Mouse (Mus musculus): ENCODE data around the gene Gpx7. TPM values are rescaled to one million over a fixed set of nuclear protein-coding genes. Genes with fewer than 3 reads are reported as not detected.

Gpx7 gene
- polyA plus RNA-seq, 1 experiment from 2014 or later, result 26.9 TPM

DNA sequence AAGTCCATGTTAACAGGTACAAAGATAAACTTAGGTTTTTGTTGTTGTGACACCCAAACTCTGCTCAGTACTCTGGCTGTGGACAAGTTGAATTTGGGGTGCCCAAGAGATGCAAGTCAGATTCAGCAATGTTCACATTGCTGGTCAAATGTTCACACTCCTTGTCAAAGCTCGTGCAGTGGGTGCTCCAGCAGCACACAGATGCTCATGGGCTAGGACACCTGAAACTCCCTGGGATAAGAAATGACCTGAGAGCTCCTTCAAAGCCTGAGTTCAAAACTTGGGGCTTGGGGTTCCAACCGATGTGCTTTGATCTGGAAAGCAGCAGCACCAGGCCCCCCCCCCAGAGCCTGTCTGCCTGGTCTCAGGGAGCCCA lies 24.8 kb upstream of the Gpx7 start:
- 7% methylated on average over 2 of the region's 2 CpGs for WGBS
- DNase-seq (ENCODE audit: low spot score) (no peak), ATAC-seq (no peak)
- Histone ChIP-seq H3K4me1 (ENCODE audit: control insufficient read depth, insufficient read depth, low read length) (peaks cover 19% of the 10 kb centered on the region), H3K27ac (ENCODE audit: low read depth, low read length) (peak overlapping the region; percentile 76), H3K27me3 (replicated peaks; ENCODE audit: control insufficient read depth, insufficient read depth, low read length) (no peaks in the 10 kb centered on the region), H3K9me3 (replicated peaks; ENCODE audit: control insufficient read depth, low read length) (no peaks in the 10 kb centered on the region), H3K36me3 (ENCODE audit: control insufficient read depth, insufficient read depth, low read length) (no peaks in the 10 kb centered on the region), H3K4me3 (ENCODE audit: low read depth, low read length) (no peak overlapping the region), H3K9ac (ENCODE audit: low read length) (no peak overlapping the region), H3K4me2 (ENCODE audit: low read length) (peak overlapping the region; percentile 3; the same call in 1 of the 2 replicates)

DNA sequence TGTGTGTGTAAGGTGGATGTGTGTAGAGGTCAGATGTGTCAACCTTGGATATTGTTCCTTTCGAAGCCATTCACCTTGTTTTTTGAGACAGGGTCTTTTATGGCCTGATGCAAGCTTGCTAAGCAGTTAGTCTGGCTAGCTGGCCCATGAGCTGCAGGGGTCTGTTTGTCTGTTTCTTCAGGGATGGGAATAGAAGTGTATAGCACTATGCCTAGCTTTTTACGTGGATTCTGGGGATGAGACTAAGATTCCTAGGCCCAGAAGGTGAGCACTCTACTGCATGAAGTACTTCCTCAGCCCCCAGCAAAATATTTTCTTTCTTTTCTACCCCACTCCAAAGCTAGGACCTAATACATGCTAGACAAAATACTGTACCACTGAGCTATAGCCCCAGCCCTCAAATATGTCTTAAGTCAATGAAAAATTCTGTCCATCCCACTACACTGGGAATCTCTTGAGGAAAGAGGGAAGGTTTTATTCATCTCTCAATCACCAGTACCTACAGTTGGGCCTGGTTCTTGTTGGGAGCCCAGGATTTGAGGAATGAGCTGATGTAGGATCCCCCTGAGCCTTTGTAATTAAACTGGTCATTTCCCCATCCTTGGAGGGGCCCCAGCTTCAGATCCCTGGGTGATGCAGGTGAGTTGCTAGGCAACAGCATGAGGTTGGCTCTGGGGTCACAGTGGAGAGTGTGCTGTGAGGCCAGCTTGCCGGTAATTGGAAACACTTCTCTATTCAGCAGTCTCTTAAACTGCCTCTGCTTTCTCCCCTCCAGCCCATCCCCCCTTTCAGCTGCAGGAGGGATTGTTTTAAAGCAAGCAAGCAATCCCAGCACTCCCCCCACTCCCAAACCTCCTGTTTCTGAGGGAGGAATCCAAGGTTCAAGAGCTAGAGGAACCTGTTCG lies 24.1 kb upstream of the Gpx7 start:
- Histone ChIP-seq H3K4me2 (ENCODE audit: low read length) (peak overlapping the region; percentile 3; the same call in 1 of the 2 replicates), H3K4me1 (ENCODE audit: control insufficient read depth, insufficient read depth, low read length) (peaks cover 19% of the 10 kb centered on the region), H3K4me3 (ENCODE audit: low read depth, low read length) (no peak overlapping the region), H3K9me3 (replicated peaks; ENCODE audit: control insufficient read depth, low read length) (no peaks in the 10 kb centered on the region), H3K36me3 (ENCODE audit: control insufficient read depth, insufficient read depth, low read length) (no peaks in the 10 kb centered on the region), H3K9ac (ENCODE audit: low read length) (peak overlapping the region; percentile 35; the same call in 1 of the 2 replicates), H3K27me3 (replicated peaks; ENCODE audit: control insufficient read depth, insufficient read depth, low read length) (no peaks in the 10 kb centered on the region), H3K27ac (ENCODE audit: low read depth, low read length) (peak overlapping the region; percentile 76)
- DNase-seq (ENCODE audit: low spot score) (peak; percentile 84), ATAC-seq (peak; percentile 95)
- 11% methylated on average over 4 of the region's 4 CpGs for WGBS

DNA sequence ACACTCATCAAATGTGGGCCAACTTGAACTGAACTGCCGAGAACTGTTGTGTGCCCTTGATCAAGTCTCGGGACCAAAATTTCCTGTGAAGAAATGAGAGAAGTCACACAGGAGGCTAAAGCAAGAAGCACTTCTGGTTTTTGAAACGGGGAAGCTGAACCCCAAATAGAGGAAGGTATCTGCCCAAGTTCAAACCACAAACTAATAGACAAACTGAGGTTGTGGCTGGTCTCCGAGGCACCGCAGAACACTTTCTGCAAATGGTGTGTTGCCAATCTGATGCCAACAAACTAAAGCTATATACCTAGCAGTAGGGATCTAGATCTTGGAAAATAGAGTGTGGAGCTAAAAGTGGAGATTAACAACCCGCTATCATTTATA lies 21.6 kb upstream of the Gpx7 start:
- H3K36me3 ChIP-seq (ENCODE audit: control insufficient read depth, insufficient read depth, low read length), result no peaks in the 10 kb centered on the region
- ATAC-seq, result no peak
- no peaks in the 10 kb centered on the region for H3K27me3 ChIP-seq (replicated peaks; ENCODE audit: control insufficient read depth, insufficient read depth, low read length)
- H3K4me1 ChIP-seq (ENCODE audit: control insufficient read depth, insufficient read depth, low read length), result peaks cover 16% of the 10 kb centered on the region
- H3K9ac ChIP-seq (ENCODE audit: low read length), result no peak overlapping the region
- no peak overlapping the region for H3K27ac ChIP-seq (ENCODE audit: low read depth, low read length)
- DNase-seq (ENCODE audit: low spot score), result no peak
- no peak overlapping the region for H3K4me2 ChIP-seq (ENCODE audit: low read length)
- no peak overlapping the region for H3K4me3 ChIP-seq (ENCODE audit: low read depth, low read length)
- no peaks in the 10 kb centered on the region for H3K9me3 ChIP-seq (replicated peaks; ENCODE audit: control insufficient read depth, low read length)
- 92% methylated on average over 6 of the region's 6 CpGs for WGBS

DNA sequence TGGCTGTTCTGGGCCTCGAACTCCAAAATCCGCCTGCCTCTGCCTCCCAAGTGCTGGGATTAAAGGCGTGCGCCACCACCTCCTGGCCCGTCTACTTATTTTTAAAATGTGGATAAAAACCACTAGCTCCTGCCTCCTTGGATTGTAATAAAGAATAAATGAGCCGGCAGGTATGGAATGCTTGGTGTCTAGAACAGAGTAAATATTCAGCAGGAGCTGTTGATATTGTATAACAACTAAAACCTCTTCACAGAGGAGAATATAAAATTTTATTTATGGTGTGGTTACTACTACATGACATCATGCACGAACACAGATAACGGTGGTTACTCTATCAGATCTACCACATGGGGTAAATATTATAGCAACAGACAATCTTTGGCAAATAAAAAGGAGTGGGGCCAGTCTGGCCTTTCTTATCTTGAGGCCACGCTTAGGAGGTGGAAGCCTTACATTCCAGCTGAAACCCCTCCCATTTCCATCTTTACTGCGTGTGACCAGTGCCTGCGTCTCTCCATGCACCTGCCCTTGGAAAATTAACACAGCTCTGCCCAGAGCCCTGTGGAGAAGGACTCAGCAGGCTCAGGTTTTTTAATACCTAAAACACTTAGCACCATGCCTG lies 21.1 kb upstream of the Gpx7 start:
- no peak for DNase-seq (ENCODE audit: low spot score)
- no peak overlapping the region for H3K9ac ChIP-seq (ENCODE audit: low read length)
- peaks cover 15% of the 10 kb centered on the region for H3K4me1 ChIP-seq (ENCODE audit: control insufficient read depth, insufficient read depth, low read length)

DNA sequence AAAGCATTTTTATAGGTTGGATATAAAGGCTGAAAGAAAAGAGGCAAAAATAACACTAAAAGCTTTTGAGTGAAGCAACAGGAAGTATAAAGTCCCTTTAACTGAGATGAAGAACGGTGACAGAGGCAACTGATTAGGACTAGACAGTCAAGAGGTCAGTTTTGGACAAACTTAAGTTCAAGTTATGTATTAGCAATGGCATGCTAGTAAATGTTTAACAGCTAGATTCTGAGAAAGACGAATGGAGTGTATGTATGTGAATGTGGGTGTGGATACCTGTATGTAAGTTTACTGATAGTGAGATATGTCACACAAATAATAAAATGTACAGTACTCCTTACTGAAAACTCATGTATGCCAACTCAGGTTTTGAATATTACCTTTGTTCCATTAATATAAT lies 17.8 kb upstream of the Gpx7 start:
- 87% methylated on average over 2 of the region's 2 CpGs for WGBS
- H3K9me3 ChIP-seq (replicated peaks; ENCODE audit: control insufficient read depth, low read length), result no peaks in the 10 kb centered on the region
- H3K4me3 ChIP-seq (ENCODE audit: low read depth, low read length), result no peak overlapping the region
- DNase-seq (ENCODE audit: low spot score) (no peak), ATAC-seq (no peak)
- H3K36me3 ChIP-seq (ENCODE audit: control insufficient read depth, insufficient read depth, low read length), result no peaks in the 10 kb centered on the region
- no peaks in the 10 kb centered on the region for H3K27me3 ChIP-seq (replicated peaks; ENCODE audit: control insufficient read depth, insufficient read depth, low read length)
- H3K27ac ChIP-seq (ENCODE audit: low read depth, low read length), result no peak overlapping the region
- H3K4me1 ChIP-seq (ENCODE audit: control insufficient read depth, insufficient read depth, low read length), result no peaks in the 10 kb centered on the region
- no peak overlapping the region for H3K9ac ChIP-seq (ENCODE audit: low read length)
- no peak overlapping the region for H3K4me2 ChIP-seq (ENCODE audit: low read length)

More for the DNA sequence above, 21.1 kb upstream of the Gpx7 start:
- WGBS, result 83% methylated on average over 11 of the region's 11 CpGs
- Histone ChIP-seq H3K27ac (ENCODE audit: low read depth, low read length) (no peak overlapping the region), H3K36me3 (ENCODE audit: control insufficient read depth, insufficient read depth, low read length) (no peaks in the 10 kb centered on the region), H3K9me3 (replicated peaks; ENCODE audit: control insufficient read depth, low read length) (no peaks in the 10 kb centered on the region), H3K27me3 (replicated peaks; ENCODE audit: control insufficient read depth, insufficient read depth, low read length) (no peaks in the 10 kb centered on the region), H3K4me3 (ENCODE audit: low read depth, low read length) (no peak overlapping the region), H3K4me2 (ENCODE audit: low read length) (no peak overlapping the region)
- no peak for ATAC-seq

DNA sequence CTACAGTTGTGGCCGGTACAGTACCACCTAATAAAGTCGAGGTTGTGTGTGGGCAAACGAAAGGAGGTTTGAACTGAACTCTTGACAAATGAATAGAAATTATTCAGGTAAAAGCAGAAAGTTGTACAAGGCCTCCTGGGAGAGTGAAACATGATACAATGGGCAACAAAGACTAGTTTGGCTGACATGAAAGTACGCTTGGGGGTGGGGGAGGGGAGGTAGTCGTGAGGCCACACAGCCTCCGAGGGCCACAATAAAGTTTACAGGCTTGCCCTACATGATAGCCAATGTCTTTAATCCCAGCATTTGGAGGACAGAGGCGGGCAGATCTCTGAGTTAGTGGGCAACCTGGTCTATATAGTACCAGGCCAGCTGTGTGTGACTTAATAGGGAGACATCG lies 860 bp upstream of the Gpx7 start:
- DNase-seq (ENCODE audit: low spot score) (no peak), ATAC-seq (no peak)
- WGBS, result 39% methylated on average over 8 of the region's 8 CpGs
- no peak overlapping the region for H3K4me2 ChIP-seq (ENCODE audit: low read length)
- H3K4me1 ChIP-seq (ENCODE audit: control insufficient read depth, insufficient read depth, low read length), result peaks cover 7% of the 10 kb centered on the region
- H3K9me3 ChIP-seq (replicated peaks; ENCODE audit: control insufficient read depth, low read length), result no peaks in the 10 kb centered on the region
- no peaks in the 10 kb centered on the region for H3K36me3 ChIP-seq (ENCODE audit: control insufficient read depth, insufficient read depth, low read length)
- H3K27me3 ChIP-seq (replicated peaks; ENCODE audit: control insufficient read depth, insufficient read depth, low read length), result no peaks in the 10 kb centered on the region
- H3K27ac ChIP-seq (ENCODE audit: low read depth, low read length), result no peak overlapping the region
- no peak overlapping the region for H3K4me3 ChIP-seq (ENCODE audit: low read depth, low read length)
- H3K9ac ChIP-seq (ENCODE audit: low read length), result no peak overlapping the region

DNA sequence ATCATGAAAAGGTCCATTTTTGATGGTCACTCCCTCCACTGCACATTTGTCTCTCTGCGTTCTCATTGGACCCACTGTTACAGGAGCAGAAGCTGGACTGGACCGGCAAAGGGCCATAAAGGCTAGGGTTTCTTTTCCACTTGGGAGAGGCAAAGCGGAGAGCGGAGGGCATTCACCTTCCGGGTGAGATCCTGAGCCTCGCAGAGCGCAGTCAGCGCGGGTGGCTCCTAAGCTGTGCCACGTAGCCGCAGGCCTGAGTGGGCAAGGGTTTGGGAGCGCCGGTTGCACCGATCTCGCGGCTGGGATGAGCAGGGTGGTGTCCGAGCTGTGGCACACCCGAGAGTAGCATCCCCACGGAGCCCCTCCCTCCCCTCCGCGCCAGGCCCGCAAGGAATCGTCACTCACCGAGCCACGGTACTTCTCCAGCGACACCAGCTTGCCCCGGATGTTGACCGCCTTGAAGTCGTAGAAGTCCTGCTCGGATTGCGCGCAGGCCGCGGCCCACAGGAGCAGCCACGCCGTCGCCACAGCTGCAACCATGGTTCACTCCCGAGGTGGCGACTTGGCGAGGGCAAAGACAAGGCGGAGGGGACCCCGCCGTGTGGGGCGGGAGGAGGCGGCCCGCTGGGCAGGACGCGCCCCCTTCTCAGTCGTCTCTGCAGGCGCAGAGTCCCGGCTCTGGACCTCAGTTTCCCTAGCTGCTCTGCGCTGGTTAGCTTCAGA lies 462 bp downstream of the Gpx7 start:
- Histone ChIP-seq H3K27me3 (replicated peaks; ENCODE audit: control insufficient read depth, insufficient read depth, low read length) (no peaks in the 10 kb centered on the region), H3K9ac (ENCODE audit: low read length) (peak overlapping the region; percentile 80), H3K4me1 (ENCODE audit: control insufficient read depth, insufficient read depth, low read length) (peaks cover 7% of the 10 kb centered on the region), H3K4me2 (ENCODE audit: low read length) (peak overlapping the region; percentile 90), H3K36me3 (ENCODE audit: control insufficient read depth, insufficient read depth, low read length) (no peaks in the 10 kb centered on the region), H3K27ac (ENCODE audit: low read depth, low read length) (no peak overlapping the region), H3K9me3 (replicated peaks; ENCODE audit: control insufficient read depth, low read length) (no peaks in the 10 kb centered on the region), H3K4me3 (ENCODE audit: low read depth, low read length) (peak overlapping the region; percentile 43)
- WGBS, result 3% methylated on average over 52 of the region's 52 CpGs
- ATAC-seq (peak; percentile 78), DNase-seq (ENCODE audit: low spot score) (peak; percentile 52)

DNA sequence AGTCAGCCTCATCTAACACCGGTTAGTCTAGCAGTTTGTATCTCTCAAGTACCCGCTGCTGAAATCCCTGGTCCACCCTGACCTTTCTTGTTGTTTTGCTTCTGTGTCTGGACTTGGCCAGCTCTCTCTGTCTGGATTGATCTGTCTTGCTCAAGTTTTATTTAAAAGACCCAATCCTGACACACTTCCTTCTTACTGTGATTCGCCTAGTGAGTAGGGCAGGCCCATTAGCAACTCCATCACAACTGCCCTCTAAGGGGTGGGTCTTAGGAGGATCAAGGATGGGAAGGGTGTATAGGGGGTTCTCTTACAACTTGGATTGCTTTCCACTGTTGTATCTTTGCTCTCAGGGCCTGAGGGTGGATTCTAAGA lies 1.0 kb downstream of the Gpx7 start:
- Histone ChIP-seq H3K9ac (ENCODE audit: low read length) (peak overlapping the region; percentile 80), H3K9me3 (replicated peaks; ENCODE audit: control insufficient read depth, low read length) (no peaks in the 10 kb centered on the region), H3K36me3 (ENCODE audit: control insufficient read depth, insufficient read depth, low read length) (no peaks in the 10 kb centered on the region), H3K27me3 (replicated peaks; ENCODE audit: control insufficient read depth, insufficient read depth, low read length) (no peaks in the 10 kb centered on the region), H3K4me2 (ENCODE audit: low read length) (peak overlapping the region; percentile 90), H3K27ac (ENCODE audit: low read depth, low read length) (no peak overlapping the region), H3K4me1 (ENCODE audit: control insufficient read depth, insufficient read depth, low read length) (peaks cover 7% of the 10 kb centered on the region), H3K4me3 (ENCODE audit: low read depth, low read length) (peak overlapping the region; percentile 43)
- WGBS, result 76% methylated on average over 3 of the region's 3 CpGs
- DNase-seq (ENCODE audit: low spot score), result peak; percentile 11
- no peak; the same call in 1 of the 2 replicates for ATAC-seq

Measured in forebrain, embryonic 14.5 days (tissue).